Mouse (Mus musculus) olfactory bulb, adult 2 months (tissue): ENCODE measurements around the gene Erc2. TPM values are rescaled to one million over a fixed set of nuclear protein-coding genes. Genes with fewer than 3 reads are reported as not detected.

ENCODE experiments used
- H3K27ac ChIP-seq: fragments of 200-500 bp; 2 replicates; pipeline ENCODE4 v1.5.1; 2012; ENCODE audit warnings: low read depth, low read length; ENCODE audit not compliant: insufficient read depth
- H3K4me1 ChIP-seq: fragments of 200-500 bp; 2 replicates; pipeline ENCODE4 v1.6.1; 2012; ENCODE audit warnings: low read length; ENCODE audit not compliant: control insufficient read depth, insufficient read depth
- H3K4me3 ChIP-seq: fragments of 200-500 bp; 2 replicates; pipeline ENCODE4 v1.5.1; 2012; ENCODE audit warnings: mild to moderate bottlenecking, low read depth, low read length, moderate library complexity; ENCODE audit not compliant: insufficient read depth
- CTCF ChIP-seq: fragments of 200-500 bp; IDR thresholded peaks from 2 replicates; pipeline ENCODE4 v1.5.1; 2012; ENCODE audit warnings: low read depth, mild to moderate bottlenecking, low read length, moderate library complexity; ENCODE audit not compliant: insufficient read depth
- POLR2A ChIP-seq: fragments of 200-500 bp; IDR thresholded peaks from 2 replicates; pipeline ENCODE4 v1.6.1; 2012; ENCODE audit warnings: mild to moderate bottlenecking, low read depth, low read length, moderate library complexity; ENCODE audit not compliant: insufficient read depth
- WGBS: fragments of 180-500 bp; shearing (Covaris S2); methylation state at CpG from one replicate; pipeline ENCODE4 v1.1.7; 2018; 5-methylcytosine and 5-hydroxymethylcytosine counted together
- polyA plus RNA-seq: library from polyadenylated mRNA; stranded (reverse); fragments of >200 nt; gene quantifications from 2 replicates; pipeline ENCODE4 v1.2.4, GENCODE M21; 2012; ENCODE audit warnings: low replicate concordance; ENCODE audit not compliant: missing spikeins, insufficient read depth, insufficient read length

Erc2 gene
- polyA plus RNA-seq, 1 experiment: not detected

GRCm38 (mm10) chr14:27622923-27623219 is 643 bp downstream of the Erc2 start:
- H3K27ac ChIP-seq: 0 out of 2 replicates have a peak overlapping the region, but pooled peaks have one; percentile 3
- WGBS: 1% methylated on average over 6 of the region's 6 CpGs
- peaks cover 5% of the 10 kb centered on the region; the same call in 1 of the 2 replicates for H3K4me1 ChIP-seq
- H3K4me3 ChIP-seq: peak overlapping the region; percentile 63
- TF ChIP-seq POLR2A (no peak), CTCF (no peak; the same call in 1 of the 2 replicates)

- Histone ChIP-seq H3K4me1 (peaks cover 5% of the 10 kb centered on the region; the same call in 1 of the 2 replicates), H3K27ac (no peak overlapping the region)
- WGBS: 18% methylated on average over 10 of the region's 10 CpGs
Measured at GRCm38 (mm10) chr14:27623368-27623767, 1.1 kb downstream of the Erc2 start.

GRCm38 (mm10) chr14:27628701-27629100 is 6.5 kb downstream of the Erc2 start:
- TF ChIP-seq CTCF (no peak), POLR2A (no peak)
- Histone ChIP-seq H3K4me3 (no peak overlapping the region), H3K27ac (no peak overlapping the region), H3K4me1 (peaks cover 5% of the 10 kb centered on the region; the same call in 1 of the 2 replicates)
- 53% methylated on average over 10 of the region's 10 CpGs for WGBS

More at GRCm38 (mm10) chr14:27623368-27623767, 1.1 kb downstream of the Erc2 start:
- peak overlapping the region; percentile 44 for H3K4me3 ChIP-seq
- TF ChIP-seq POLR2A (no peak), CTCF (no peak)

- Histone ChIP-seq H3K27ac (no peak overlapping the region), H3K4me3 (no peak overlapping the region), H3K4me1 (peaks cover 5% of the 10 kb centered on the region; the same call in 1 of the 2 replicates)
- TF ChIP-seq CTCF: no peak
- TF ChIP-seq POLR2A: no peak
- 47% methylated on average over 5 of the region's 5 CpGs for WGBS
Measured at GRCm38 (mm10) chr14:27629369-27630012, 7.3 kb downstream of the Erc2 start.

GRCm38 (mm10) chr14:27630973-27631640 is 8.9 kb downstream of the Erc2 start:
- H3K4me1 ChIP-seq: peaks cover 5% of the 10 kb centered on the region; the same call in 1 of the 2 replicates
- no peak overlapping the region for H3K27ac ChIP-seq
- no peak overlapping the region for H3K4me3 ChIP-seq
- TF ChIP-seq POLR2A (no peak), CTCF (no peak)
- 57% methylated on average over 9 of the region's 9 CpGs for WGBS

- no peak overlapping the region for H3K4me3 ChIP-seq
- WGBS: 84% methylated on average over 6 of the region's 6 CpGs
- TF ChIP-seq POLR2A: no peak
- TF ChIP-seq CTCF: no peak
- no peak overlapping the region for H3K27ac ChIP-seq
- peaks cover 3% of the 10 kb centered on the region; the same call in 1 of the 2 replicates for H3K4me1 ChIP-seq
Measured at GRCm38 (mm10) chr14:27634761-27635160, 12.5 kb downstream of the Erc2 start.

GRCm38 (mm10) chr14:27636556-27636955 is 14.3 kb downstream of the Erc2 start:
- no peak overlapping the region for H3K4me3 ChIP-seq
- WGBS: 71% methylated on average over 2 of the region's 2 CpGs
- H3K27ac ChIP-seq: no peak overlapping the region
- H3K4me1 ChIP-seq: 0 out of 2 replicates have a peak, but pooled peaks cover under 1% of the 10 kb centered on the region
- TF ChIP-seq POLR2A (no peak), CTCF (no peak)

- peak overlapping the region; percentile 48; the same call in 1 of the 2 replicates for H3K27ac ChIP-seq
- TF ChIP-seq POLR2A (no peak), CTCF (no peak)
- H3K4me3 ChIP-seq: no peak overlapping the region
- H3K4me1 ChIP-seq: peaks cover 8% of the 10 kb centered on the region
- WGBS: 53% methylated on average over 3 of the region's 3 CpGs
Measured at GRCm38 (mm10) chr14:27641382-27641781, 19.2 kb downstream of the Erc2 start.

GRCm38 (mm10) chr14:27642981-27643380 is 20.8 kb downstream of the Erc2 start:
- whole genome bisulfite sequencing: 53% methylated on average over 2 of the region's 2 CpGs
- TF ChIP-seq CTCF (no peak), POLR2A (no peak)
- peaks cover 8% of the 10 kb centered on the region for H3K4me1 ChIP-seq
- H3K27ac ChIP-seq: no peak overlapping the region
- no peak overlapping the region for H3K4me3 ChIP-seq
